Mouse (Mus musculus) MEL (cell line): ENCODE data around the gene Pola1.

Source experiments
- CTCF ChIP-seq, 3 experiments: IDR thresholded peaks in 2 of 3; conservative IDR thresholded peaks in 1 of 3; 2 replicates each; pipeline ENCODE4 v1.5.1; 2011 to 2012; ENCODE audit warnings: low read length in 3 of 3, low read depth in 2 of 3, mild to moderate bottlenecking in 2 of 3, improper control_type of control experiment in 1 of 3, inconsistent platforms in 1 of 3, mixed read lengths in 1 of 3, moderate library complexity in 1 of 3; ENCODE audit not compliant: control insufficient read depth in 1 of 3, insufficient read depth in 1 of 3, poor library complexity in 1 of 3, severe bottlenecking in 1 of 3
- ETS1 ChIP-seq: IDR thresholded peaks from 2 replicates; pipeline ENCODE4 v1.6.1; 2012; ENCODE audit warnings: low read depth, mild to moderate bottlenecking, inconsistent platforms, low read length, improper control_type of control experiment, moderate library complexity
- GATA1 ChIP-seq: IDR thresholded peaks from 2 replicates; pipeline ENCODE4 v1.6.1; 2011; ENCODE audit warnings: low read depth, low read length, improper control_type of control experiment
- MAFK ChIP-seq: IDR thresholded peaks from 2 replicates; pipeline ENCODE4 v1.6.1; 2011; ENCODE audit warnings: low read depth, mild to moderate bottlenecking, low read length, improper control_type of control experiment, borderline replicate concordance
- MAX ChIP-seq: IDR thresholded peaks from 2 replicates; pipeline ENCODE4 v1.6.1; 2011; ENCODE audit warnings: low read length, improper control_type of control experiment
- MEF2A ChIP-seq: IDR thresholded peaks from 2 replicates; pipeline ENCODE4 v1.6.1; 2014; ENCODE audit warnings: low read depth, mild to moderate bottlenecking, inconsistent platforms, low read length, improper control_type of control experiment; ENCODE audit not compliant: poor library complexity, insufficient replicate concordance, severe bottlenecking; ENCODE audit errors: extremely low read depth
- NRF1 ChIP-seq: IDR thresholded peaks from 2 replicates; pipeline ENCODE4 v1.6.1; 2014; ENCODE audit warnings: low read depth, mild to moderate bottlenecking, inconsistent platforms, low read length, improper control_type of control experiment, moderate library complexity; ENCODE audit not compliant: poor library complexity, insufficient read depth, severe bottlenecking
- POLR2A ChIP-seq, 2 experiments: IDR thresholded peaks; 2 replicates each; pipeline ENCODE4 v1.6.1; 2011 to 2012; ENCODE audit warnings: low read length in 2 of 2, mild to moderate bottlenecking in 2 of 2, control low read depth in 1 of 2, improper control_type of control experiment in 1 of 2, low read depth in 1 of 2, moderate library complexity in 1 of 2; ENCODE audit not compliant: control insufficient read depth in 1 of 2, insufficient read depth in 1 of 2, poor library complexity in 1 of 2
- RAD21 ChIP-seq: IDR thresholded peaks from 2 replicates; pipeline ENCODE4 v1.6.1; 2011; ENCODE audit warnings: mild to moderate bottlenecking, low read depth, low read length, improper control_type of control experiment
- RCOR1 ChIP-seq: IDR thresholded peaks from 2 replicates; pipeline ENCODE4 v1.6.1; 2012; ENCODE audit warnings: low read depth, mild to moderate bottlenecking, inconsistent platforms, low read length, improper control_type of control experiment
- SIN3A ChIP-seq: IDR thresholded peaks from 2 replicates; pipeline ENCODE4 v1.6.1; 2012; ENCODE audit warnings: low read length, improper control_type of control experiment, inconsistent platforms
- TAL1 ChIP-seq: IDR thresholded peaks from 2 replicates; pipeline ENCODE4 v1.6.1; 2012; ENCODE audit warnings: mild to moderate bottlenecking, inconsistent platforms, low read length, moderate library complexity, mixed read lengths
- ZKSCAN1 ChIP-seq: IDR thresholded peaks from 2 replicates; pipeline ENCODE4 v1.6.1; 2012; ENCODE audit warnings: low read depth, mild to moderate bottlenecking, inconsistent platforms, low read length, improper control_type of control experiment, moderate library complexity

- TF ChIP-seq MAX (no peak), TAL1 (no peak), MEF2A (no peak), CTCF (IDR thresholded peaks at IDR 0.05 in 2 of 3, conservative IDR thresholded peaks at IDR 0.05 in 1 of 3; ENCODE audit: control insufficient read depth in 1 of 3, insufficient read depth in 1 of 3, low read depth in 2 of 3, low read length in 3 of 3, poor library complexity in 1 of 3, severe bottlenecking in 1 of 3) (no peak), SIN3A (no peak), MAFK (no peak), RCOR1 (no peak), GATA1 (no peak), NRF1 (no peak), POLR2A (IDR thresholded peaks at IDR 0.05; ENCODE audit: control insufficient read depth in 1 of 2, insufficient read depth in 1 of 2, low read depth in 1 of 2, low read length in 2 of 2, poor library complexity in 1 of 2) (no peak), ETS1 (no peak), ZKSCAN1 (no peak), RAD21 (no peak)
Measured at GRCm38 (mm10) chrX:93369708-93370107, 262.2 kb downstream of the Pola1 start.
